Mouse (Mus musculus) layer of hippocampus, adult 18-20 months (tissue): Measurements from ENCODE around the gene Tmem163. TPM values are rescaled to one million over a fixed set of nuclear protein-coding genes. Genes with fewer than 3 reads are reported as not detected.

Source experiments
- DNase-seq, 2 experiments: peaks; one replicate each; pipeline ENCODE4 v3.0.0; 2022; ENCODE audit warnings: low spot score in 2 of 2
- total RNA-seq, 2 experiments: library from RNA; stranded (reverse); gene quantifications; 2 replicates each; pipeline ENCODE4 v1.2.3; 2021

Gene Tmem163
- total RNA-seq, 2 experiments from 2014 or later: 5.7 to 7.0 TPM

- no peak for DNase-seq
These were observed 18.0 kb downstream of the Tmem163 start for GRCm38 (mm10) chr1:127661118-127662012.

- DNase-seq: no peak
These were observed 27.8 kb downstream of the Tmem163 start for GRCm38 (mm10) chr1:127651564-127651963.

DNA sequence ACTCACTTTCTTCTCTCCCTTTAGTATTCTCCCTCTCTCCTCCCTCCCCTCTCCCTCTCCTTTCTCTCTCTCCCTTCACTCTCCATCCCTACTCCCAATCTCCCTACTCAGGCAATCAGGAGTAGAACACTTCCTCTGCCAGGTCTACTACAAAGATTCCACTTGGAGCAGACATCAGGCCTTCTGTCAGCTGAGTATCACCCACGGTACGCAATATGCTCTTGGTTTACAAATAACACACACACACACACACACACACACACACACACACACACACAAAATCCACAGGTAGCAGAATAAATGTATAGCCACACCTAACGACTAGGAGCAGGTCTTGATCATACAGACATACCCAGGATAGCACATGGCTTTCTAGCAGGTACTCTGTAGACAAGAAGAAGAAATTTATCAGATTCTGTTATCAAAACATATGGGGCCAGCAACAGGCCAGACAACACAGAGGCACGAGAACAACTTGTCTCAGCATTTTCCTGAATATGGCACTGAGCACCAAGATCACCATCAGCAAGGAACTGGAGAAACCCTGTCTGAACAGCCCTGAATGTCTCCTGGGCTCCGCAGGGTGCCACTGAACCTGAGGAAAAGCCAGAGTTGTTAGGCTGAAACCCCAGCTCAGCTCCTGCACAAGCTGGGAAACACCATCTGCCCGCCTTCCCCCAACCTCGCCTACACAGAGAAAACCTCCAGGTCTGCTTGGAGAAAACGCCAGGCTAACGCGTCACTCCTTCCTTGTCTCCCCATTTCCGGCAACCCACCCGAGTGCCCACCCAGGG is 36.2 kb downstream of the Tmem163 start:
- peak; percentile 17 to 55 for DNase-seq

DNA sequence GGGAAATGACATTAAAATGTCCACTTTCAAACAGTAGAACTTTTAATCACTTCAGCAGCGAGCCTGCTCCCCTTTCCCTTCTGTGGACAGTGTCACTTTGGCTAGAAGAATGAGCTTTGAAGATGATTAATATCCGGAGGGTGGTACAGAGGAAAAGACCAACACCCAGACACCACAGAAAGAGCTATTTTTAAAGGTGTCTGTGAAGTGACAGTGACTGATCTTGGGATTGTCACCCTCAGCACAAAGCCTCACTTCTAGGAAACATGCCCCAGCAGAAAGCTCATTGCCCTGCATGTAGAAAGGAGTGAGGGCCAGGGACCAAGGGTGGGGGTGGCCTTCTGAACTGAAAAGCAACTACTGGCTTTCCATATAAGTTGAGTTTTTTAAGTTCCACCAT is 41.4 kb downstream of the Tmem163 start:
- no peak for DNase-seq

- no peak for DNase-seq
These were observed 52.2 kb downstream of the Tmem163 start for GRCm38 (mm10) chr1:127627151-127627550.

GRCm38 (mm10) chr1:127625577-127626362 is 53.6 kb downstream of the Tmem163 start:
- no peak for DNase-seq

GRCm38 (mm10) chr1:127622349-127622748 is 57.0 kb downstream of the Tmem163 start:
- no peak for DNase-seq

- DNase-seq: no peak
These were observed 60.3 kb downstream of the Tmem163 start for GRCm38 (mm10) chr1:127619036-127619435.

DNA sequence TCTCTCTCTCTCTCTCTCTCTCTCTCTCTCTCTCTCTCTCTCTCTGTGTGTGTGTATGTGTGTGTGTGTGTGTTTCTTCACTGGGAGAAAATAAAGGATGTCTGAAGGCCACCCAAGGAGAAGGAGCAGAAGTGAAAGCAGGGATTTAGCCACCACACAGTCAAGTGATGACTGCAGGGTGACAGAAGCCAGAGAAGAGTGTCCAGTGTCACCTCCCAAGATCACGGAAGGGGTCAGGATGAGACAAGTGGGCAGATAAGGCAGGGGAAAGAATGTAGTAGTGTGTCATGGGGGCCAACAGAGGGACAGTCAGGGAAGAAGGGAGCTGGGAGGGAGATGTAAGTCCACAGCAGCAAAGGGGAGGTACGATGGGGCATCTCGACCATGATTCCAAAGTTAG is 69.0 kb downstream of the Tmem163 start:
- no peak for DNase-seq

DNA sequence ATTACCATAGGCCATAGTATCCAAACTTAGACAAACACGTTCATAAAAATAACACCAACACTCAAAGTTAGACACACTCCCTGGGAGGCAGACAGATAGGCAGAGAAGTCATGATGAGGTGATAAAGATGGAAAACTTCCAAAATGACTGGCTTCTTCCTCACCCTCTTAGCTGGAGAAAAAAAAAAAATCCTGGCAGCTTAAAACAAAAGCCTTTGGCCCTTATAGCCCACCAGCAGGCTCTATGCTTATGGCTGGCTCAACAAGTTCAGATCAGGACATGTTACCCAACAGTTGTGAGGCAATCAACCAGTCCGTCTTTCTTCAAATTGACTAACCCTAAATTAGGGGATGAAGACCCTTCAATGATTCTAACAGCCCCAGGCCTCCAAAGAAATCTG is 69.5 kb downstream of the Tmem163 start:
- DNase-seq: no peak

DNA sequence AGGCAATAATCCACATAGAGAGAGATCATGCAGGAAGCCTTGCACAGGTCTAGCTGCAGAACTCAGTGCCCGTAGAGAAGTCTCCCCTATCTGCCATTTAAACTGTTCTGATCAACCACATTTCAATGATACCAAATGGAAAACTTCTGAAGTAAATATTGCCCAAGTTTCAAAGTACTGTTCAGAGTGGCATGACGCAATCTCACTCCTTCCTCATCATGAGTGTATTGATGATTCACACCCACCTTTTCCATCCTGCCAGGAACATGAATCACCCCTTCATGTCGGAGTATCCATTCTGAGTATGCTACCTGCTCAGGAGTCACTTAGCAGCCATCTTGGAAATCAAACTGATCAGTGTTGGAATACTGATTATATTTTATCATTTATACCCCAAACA is 71.0 kb downstream of the Tmem163 start:
- DNase-seq: no peak

DNA sequence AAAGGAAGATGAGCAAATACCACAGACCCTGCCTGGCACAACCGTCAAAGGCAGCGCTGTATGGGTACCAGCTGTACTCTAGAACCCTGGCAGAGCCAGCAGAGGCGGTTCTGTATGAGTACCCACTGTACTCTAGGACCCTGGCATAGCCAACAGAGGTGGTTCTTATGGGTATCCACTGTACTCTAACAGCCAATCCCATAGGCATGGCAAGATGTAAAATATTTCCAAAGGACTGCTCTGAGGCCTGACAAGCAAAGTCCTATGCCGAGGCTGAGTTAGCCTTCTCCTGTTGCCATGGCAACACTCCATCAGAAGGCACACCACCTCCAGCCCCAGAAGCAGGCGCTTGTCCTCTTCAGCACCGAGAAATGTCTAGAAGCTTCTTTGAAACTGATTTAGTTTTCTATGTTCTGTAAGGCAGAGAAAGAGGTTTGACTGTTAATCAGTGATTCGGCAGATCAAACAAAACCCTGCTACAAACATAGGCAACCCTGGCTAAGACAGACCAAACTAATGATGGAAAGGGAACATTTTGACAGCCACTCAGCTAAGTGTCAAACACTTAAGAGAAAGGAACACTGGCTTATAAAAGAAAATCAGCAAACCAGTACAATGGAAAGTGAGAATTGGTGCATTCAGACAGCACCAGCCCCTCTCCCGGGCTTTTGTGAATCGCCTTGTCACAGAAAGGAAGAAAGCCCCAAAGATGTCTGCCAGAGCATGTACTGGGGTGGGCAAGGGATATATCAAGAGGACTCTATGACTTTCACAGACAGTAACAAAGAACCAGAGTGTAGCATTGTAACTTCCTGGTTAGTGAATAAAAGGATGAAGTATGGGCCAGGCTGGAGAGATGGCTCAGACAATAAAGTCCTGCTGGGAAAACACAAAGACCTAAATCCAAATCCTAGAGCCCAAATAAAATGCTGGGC is 75.4 kb downstream of the Tmem163 start:
- peak in 1 of 2 experiments; percentile 15 for DNase-seq

DNA sequence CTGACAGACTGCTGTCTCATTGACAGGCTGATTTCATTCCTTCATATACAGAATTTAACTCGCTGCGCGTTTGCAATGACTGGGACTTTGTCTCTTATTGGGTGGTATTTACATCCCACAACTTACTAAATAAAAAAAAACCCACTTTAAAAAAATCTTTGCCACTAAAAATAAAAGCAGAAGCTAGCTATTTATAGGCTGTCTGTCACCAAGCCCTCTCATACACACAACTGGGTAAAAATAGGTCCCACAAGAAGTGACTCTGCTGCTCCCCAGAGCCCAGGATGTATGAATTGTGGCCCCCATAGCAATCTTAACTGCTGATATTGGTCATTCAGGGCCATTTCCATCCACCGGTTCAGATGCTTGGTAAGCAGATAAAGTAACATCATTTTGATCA is 83.2 kb downstream of the Tmem163 start:
- DNase-seq: no peak

DNA sequence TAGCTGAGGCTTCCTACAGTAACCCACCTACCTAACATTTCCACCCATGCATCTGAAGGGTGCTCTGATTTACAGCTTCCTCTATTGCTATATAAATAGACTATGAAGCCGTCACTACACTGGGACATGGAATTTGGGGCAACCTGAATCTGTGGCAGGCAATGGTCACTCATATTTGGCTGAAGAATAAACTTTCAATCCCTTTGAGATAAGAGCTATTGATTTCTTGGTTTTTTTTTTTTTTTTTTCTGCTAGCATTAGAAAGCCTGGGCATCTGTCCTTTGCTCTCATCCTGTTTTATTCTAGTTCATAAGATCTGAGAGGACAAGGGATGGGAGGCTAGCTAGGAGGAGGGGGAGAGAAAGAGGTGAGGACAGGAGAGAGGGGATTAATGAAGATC is 83.6 kb downstream of the Tmem163 start:
- DNase-seq: no peak

DNA sequence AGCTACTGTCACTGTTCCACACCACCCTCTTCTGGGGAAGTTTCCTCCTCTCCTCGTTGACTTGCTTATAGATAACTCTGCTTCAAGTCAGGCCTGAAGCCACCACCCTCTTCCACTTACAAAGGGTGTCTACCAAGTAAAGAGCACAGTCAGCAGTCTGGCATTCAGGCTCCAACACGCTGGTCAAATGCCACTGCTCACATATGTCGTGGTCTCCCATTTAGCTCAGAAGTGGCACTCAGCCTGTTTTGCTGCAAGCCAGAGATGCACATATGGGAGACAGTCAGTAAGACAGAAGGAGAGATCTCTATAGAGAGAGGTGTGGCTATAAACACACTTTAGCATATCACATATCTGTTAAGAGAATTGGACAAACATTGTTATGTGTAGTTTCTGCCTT is 89.8 kb downstream of the Tmem163 start:
- no peak for DNase-seq

- DNase-seq: no peak
These were observed 92.3 kb downstream of the Tmem163 start for GRCm38 (mm10) chr1:127587071-127587470.

DNA sequence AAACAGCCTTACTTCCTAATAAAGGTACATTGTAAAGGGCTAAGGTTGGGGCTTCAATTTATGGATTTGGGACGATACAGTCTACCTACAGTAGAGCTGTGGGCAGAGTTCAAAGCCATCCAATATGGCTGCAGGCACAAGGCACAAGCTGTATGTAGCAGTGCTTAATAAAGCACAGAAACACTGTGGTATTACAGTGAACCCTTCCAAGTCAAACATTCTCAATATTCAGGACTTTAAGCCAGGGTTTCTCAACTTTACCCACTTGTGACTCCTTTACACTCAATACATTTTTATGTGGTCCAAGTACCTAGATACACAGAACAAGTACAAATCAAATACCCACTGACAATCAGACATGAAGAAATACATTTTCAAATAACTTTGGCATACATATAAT is 93.2 kb downstream of the Tmem163 start:
- DNase-seq: no peak

DNA sequence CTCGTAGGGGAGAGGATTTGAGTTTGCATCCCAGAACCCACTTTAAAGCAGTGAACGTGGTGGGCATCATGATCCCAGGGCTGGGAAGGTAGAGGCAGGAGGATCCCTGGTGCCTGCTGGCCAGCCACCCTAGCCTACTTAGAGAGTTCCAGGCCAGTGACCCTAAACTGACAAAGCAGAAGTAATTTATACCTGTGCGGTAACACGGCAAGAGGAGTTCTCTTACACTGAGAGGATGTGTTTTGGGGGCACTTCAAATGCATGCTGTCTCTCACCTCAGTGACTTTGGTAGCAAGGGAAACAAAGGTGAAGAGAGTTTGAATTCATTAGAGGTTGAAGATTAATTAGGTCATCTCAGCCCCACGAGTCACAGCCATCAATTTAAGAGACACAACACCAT is 101.4 kb downstream of the Tmem163 start:
- DNase-seq: no peak

- no peak for DNase-seq
These were observed 102.3 kb downstream of the Tmem163 start for GRCm38 (mm10) chr1:127577083-127577482.

- no peak for DNase-seq
These were observed 102.8 kb downstream of the Tmem163 start for GRCm38 (mm10) chr1:127576563-127576962.
